Mouse (Mus musculus) kidney, adult 9 months (tissue): ENCODE measurements around the gene Olfr675.
"Not testable (repeated sequence)": the region's sequence is repeated elsewhere in the genome, so short reads cannot be mapped to it uniquely, and the experiment has no call there.

ENCODE experiments used
- DNase-seq: peaks from one replicate; pipeline ENCODE4 v3.0.0; 2022

Gene Olfr675

DNA sequence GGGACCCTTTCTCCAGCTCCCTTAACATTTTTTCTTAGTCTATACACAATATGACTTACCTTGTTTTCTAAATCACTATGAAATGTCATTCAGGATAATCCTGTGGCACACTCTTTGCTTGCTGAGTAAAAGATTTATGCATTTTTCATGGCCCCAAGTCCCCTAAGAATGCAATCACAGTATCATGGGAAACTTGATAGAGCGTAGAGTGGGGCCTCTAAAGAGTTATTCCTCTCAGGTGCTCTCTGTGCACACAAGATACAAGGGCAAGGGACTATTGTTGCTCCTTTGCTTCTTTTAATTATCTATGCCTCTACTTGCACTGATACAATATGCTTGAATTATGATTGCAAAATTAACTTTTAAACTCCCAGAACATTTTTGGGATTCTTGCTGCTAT is at the start of gene Olfr675:
Gene Olfr675 (minus strand): TSS at position 101 of the 400 bp plus-strand sequence.
- DNase-seq = no peak

DNA sequence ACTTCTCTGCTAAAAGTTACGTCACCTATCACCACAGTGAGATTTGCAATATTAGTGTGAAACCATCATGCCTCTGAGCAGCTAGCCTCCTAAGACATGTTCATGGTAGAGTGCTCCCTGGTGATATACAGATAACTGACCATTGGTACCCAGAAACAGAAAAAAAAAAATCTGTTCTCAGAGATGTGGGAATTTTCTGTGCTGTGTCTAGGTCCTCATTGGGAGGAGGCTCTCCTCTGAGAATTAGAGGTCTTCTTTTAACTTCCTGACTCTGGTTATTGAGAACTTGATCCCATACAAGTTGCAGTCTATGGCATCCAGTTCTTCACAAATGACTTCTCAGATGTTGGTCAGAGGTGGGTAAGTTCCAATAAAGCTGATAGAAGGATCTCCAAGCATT is 35.9 kb upstream of the Olfr675 start, which contains the start of gene Olfr678:
Gene Olfr678 (plus strand): TSS at position 301 of the 400 bp plus-strand sequence.
- no peak for DNase-seq

DNA sequence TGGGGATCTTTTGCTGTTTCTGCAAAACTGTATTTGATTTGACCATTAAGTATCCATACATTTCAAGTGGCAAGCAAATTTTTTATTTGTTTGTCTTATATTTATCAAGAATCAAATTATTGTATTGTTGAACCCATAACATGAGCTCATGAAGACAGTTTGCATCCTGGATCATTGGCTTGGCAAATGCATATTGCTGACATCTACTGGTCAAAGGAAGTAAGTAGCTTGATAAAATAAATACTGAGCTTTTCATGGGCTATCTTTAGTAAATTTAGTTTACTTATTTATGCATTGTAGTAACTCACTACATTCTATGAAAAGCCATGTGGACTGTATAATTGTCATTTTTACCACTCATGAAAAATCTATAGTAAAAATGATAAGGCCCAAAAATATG is 30.7 kb upstream of the Olfr675 start:
- no peak for DNase-seq

DNA sequence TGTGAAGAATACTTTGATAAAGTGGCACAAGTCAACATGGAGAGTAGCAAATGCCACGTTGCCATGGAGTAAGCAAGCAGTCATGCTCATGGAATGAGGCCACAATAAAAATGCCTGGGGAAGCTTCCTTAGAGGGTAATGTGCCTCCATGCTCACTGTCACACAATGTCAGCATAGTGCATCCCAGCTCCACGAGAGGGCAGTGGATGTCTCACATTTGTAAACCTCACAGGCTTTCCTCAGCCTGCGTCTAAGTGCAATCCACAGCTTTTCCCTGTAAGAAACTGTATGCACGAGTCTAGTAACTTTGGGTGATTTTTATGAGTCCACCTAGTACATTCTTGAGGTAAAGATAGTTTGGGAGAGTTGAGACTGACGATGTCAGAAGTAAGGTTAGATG is 5.6 kb upstream of the Olfr675 start:
- not testable (repeated sequence) for DNase-seq

DNA sequence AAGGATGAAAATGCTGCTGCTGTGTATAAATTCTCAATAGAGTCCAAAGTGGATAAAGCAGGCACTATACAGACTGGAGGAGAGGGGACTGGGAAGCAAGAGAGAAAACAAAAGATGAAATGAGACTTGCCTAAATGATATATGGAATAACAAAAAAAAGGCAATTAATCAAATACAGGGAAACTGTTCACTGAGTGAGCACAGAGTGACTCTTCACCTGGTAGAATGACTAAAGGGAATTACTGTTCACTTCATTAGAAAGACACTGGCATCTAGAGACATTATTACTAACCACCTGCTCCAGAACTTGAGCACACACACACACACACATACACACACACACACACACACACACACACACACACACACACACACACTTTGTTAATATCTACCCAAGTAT is 4.1 kb upstream of the Olfr675 start, which contains the start of gene Olfr676:
Gene Olfr676 (plus strand): TSS at position 301 of the 400 bp plus-strand sequence.
- no peak for DNase-seq

DNA sequence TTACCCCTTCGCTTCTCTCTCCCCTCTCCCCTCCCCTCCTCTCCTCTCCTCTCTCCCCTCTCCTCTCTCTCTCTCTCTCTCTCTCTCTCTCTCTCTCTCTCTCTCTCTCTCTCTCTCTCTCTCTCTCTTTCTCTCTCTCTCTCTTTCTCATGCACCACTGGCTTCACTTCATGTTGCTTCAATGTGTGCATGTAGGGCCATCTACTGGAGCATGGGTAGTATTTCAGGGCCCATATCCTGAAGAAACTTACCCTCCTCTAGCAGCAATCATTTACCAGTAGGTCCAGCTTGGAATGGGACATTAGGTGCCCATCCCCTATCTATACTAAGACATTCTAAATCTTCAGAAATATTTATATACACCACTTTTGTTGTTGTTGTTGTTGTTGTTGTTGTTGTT is 5.7 kb downstream of the Olfr675 start:
- DNase-seq = peak; percentile 1

DNA sequence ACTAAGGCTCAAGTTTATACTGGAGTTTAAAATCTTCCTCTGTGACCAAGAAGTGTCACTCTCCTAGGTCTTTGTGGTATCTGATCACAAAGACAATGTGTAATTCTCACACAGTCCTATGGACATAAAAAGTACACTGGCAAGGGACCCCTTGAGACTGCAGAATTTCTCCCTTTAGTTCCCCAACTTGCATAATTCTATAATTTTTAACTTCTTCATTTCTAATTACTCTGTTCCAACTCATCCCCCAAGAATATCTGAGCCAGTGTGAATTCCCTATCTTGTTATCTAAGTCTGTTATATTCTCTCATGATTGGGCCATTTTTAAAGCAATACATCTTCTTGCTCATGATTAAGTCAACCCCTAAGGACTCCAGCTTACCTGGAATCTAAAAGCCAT is 26.3 kb downstream of the Olfr675 start, which contains the start of gene Olfr672:
Gene Olfr672 (minus strand): TSS at position 101 of the 400 bp plus-strand sequence.
- DNase-seq = no peak

DNA sequence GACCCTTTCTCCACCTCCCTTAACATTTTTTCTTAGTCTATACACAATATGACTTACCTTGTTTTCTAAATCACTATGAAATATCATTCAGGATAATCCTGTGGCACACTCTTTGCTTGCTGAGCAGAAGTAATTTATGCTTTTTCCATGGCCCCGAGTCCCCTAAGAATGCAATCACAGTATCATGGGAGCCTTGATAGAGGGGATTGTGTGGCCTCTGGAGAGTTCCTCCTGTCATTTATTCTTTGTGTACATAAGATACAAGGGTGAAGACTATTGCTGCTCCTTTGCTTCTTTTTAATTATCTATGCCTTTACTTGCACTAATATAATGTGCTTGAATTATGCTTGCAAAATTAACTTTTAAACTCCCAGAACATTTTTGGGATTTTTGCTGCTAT is 49.2 kb downstream of the Olfr675 start, which contains the start of gene Olfr671:
Gene Olfr671 (minus strand): TSS at position 101 of the 400 bp plus-strand sequence.
- DNase-seq = no peak

DNA sequence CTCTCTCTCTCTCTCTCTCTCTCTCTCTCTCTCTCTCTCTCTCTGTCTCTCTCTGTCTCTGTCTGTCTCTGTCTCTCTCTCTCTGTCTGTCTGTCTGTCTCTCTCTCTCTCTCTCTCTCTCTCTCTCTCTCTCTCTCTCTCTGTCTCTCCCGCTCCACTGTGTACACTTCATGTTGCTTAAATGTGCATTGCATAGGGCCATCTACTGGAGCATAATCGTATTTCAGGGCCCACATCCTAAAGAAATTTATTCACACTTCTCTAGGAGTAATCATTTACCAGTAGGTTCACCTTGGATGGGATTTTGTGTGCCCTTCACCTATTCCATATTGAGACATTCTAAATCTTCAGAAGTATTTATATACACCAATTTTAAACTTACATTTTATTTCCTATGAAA is 55.8 kb downstream of the Olfr675 start:
- DNase-seq = not testable (repeated sequence)
